Mouse (Mus musculus): Measurements from ENCODE around the gene Lsm7.

Lsm7 gene

DNA sequence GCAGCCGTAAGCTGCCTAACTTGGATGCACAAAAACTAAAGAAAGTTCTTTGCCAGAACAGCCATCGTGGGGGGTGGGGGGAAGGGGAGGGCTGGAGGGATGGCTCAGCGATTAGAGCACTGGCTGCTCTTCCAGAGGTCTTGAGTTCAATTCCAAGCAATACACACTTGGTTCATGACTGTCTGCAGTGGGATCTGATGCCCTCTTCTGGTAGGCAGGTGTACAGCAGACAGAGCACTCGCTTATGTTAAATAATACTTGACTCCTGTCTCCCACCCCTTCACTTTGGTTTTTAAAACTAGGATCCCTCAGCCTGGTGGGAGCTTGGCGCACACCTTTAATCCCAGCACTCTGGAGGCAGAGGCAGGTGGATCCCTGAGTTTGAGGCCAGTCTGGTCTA, 21.0 kb upstream of the Lsm7 start:
- DNase-seq (ENCODE audit: low read depth, low spot score) = peak; percentile 83

DNA sequence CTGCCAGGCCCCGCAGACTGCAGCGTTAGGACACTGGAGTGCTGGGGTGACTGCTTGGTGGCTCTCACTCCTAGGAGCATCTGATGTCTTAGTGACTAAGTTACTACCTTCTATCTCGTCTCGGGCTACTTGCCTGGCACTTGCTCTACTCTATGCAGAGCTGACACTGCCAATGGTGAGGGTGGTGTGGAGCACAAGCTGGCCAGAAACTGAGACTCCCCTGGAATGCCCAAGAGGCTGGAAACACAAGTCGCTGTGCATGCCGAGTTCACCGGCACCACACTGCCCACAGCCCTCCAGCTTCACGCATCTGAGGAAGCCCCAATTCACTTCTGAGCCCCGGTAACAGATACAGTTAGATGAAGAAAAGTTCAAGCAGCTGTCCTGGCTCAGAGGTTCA, 19.0 kb upstream of the Lsm7 start:
- DNase-seq (ENCODE audit: low read depth, low spot score) = no peak

DNA sequence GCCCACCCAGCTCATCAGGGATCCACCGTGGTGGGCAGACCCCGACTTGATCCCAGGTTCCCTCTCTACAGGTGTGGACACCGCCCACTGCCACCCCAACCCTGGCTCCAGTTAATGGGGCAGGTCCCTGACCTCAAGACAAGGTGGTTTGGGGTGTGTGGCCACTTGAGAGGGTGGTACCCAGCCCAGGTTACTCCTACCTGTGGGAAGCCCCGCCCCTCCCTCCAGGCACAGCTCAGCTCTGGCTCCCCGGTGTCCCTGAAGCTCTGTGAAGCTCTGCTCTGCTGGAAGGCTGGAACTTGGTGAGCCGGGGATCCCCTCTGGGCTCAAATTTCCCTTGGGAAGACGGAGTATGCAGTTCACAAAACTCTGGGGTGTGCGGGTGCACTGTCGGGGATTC, 16.6 kb upstream of the Lsm7 start, which contains the start of gene Tmprss9:
Gene Tmprss9 (plus strand): TSS at position 268 of the 400 bp plus-strand sequence.
- peak; percentile 33 for DNase-seq (ENCODE audit: low read depth, low spot score)

GRCm38 (mm10) chr10:80870993-80871392, 16.0 kb upstream of the Lsm7 start:
- DNase-seq (ENCODE audit: low read depth, low spot score) = no peak

- DNase-seq (ENCODE audit: low read depth, low spot score) = no peak
These were observed 9.4 kb upstream of the Lsm7 start for GRCm38 (mm10) chr10:80864446-80864845.

GRCm38 (mm10) chr10:80862305-80862704, 7.3 kb upstream of the Lsm7 start:
- DNase-seq (ENCODE audit: low read depth, low spot score) = no peak

DNA sequence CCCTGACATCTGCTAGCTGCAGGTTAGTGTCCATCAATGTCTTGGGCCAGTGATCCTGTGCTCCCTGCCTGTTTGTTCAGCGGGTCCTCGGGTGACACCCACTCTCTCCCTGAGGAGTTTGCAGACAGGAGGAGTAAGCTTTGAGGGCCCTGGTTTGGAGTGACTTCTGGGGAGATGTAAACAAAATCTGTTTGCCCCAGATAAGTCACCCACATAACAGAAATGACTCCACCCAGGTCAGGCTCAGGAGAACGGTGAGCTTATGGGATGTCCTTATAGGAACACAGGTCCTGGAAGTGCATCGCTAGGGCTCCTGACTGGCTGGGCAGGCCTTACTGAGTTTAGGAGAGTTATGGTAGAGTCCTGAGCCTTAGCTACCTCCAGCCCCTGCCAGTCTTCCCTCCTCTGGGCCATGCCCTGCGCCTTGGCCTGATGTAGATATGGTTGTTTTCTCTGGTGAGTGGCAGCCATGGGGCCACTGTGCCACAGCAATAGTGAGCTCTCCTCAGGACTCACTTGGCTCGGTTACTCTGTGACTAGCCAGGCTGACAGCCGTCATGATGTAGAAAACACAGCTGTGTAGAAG, 3.4 kb upstream of the Lsm7 start:
- no peak for DNase-seq (ENCODE audit: low read depth, low spot score)

GRCm38 (mm10) chr10:80857848-80858247, 2.8 kb upstream of the Lsm7 start:
- no peak for DNase-seq (ENCODE audit: low read depth, low spot score)

DNA sequence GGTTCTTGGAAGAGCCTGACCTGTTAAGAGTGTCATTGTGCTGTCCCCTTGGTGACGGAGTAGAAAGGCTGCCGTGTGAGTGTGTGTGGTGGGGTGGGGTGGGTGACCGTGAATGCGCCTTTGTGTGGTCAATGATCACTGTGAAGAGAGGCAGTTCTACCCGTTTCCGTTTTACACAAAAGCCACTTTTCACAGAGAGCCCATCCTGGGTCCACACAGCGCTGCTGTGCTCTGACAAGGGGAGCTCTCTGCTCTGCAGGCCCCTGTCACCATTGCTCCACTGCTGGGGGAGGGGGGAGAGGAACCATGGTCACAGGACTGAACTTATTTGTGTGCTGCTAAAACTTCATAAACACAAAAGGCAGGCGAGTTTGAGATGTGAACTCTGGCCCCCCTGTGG, 2.4 kb upstream of the Lsm7 start:
- DNase-seq (ENCODE audit: low read depth, low spot score) = peak; percentile 29

GRCm38 (mm10) chr10:80856908-80857307, 1.9 kb upstream of the Lsm7 start:
- no peak for DNase-seq (ENCODE audit: low read depth, low spot score)

GRCm38 (mm10) chr10:80856267-80856666, 1.3 kb upstream of the Lsm7 start:
- DNase-seq (ENCODE audit: low read depth, low spot score) = no peak

DNA sequence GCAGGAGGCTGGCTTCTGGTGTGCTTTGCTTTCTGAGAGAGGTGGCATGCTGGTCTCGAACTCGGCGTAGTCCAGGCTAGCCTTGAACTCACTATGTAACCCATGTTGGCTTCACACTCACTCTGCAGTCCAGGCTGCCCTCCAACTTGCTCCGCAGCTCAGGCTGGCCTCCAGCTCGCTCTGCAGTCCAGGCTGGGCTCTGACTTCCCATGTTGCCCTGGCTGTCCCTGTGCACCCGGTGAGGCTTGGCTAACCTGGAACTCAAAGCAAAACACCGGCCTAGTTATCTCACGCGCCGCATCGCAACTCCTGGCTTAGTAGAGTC, 702 bp upstream of the Lsm7 start:
- DNase-seq (ENCODE audit: low read depth, low spot score) = no peak

- peak; percentile 94 for DNase-seq (ENCODE audit: low read depth, low spot score)
These were observed 6.4 kb downstream of the Lsm7 start for GRCm38 (mm10) chr10:80848571-80848970.

DNA sequence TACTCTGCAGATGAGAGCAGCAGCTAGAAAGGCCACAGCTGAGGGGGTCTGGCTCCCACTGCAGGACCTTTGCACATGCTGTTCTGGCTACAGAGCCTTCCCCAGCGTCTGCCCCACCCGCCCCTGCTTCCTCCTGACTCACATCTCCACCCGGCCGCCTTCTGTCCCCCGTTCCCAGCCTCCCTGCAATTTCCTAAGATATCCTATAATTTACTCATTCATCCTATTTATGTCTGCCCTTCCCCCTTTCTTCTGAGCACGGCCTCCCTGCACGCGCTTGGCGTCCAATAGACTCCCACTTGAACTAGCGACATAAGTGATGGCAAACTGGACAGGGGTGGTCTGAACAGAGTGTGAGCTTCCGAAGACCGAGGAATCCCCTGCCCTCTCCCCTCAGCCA, 9.3 kb downstream of the Lsm7 start:
- no peak for DNase-seq (ENCODE audit: low read depth, low spot score)

DNA sequence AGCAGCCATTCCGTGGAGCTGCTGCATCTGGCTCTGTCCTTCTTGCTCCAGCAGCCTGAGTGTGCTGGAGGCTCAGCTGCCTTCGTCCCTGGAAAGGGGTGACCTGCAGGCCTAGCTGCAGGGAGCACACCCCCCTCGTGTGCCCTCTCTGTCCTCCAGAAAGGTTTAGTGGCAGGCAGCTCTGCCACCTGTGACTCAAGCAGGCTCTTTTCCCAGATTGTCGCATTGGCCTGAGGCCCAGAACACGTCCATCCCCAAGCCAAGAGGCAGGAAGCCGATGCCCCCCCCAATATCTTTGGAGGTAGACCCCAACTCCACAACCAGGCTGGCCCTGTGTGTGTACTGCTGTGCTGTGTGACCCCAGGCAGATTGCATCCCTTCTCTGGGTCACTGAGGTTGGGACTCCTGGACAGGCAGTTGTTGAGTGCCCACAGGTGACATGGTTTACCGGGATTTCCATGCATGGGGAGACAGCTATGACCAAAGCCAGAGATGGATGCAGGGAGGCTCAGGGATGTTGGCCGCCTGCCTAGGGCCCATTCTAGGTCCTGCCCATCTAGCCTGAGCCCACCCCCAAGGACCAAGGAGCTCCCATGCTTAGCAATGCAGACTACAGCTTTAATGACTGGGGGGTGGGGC, 9.8 kb downstream of the Lsm7 start:
- no peak for DNase-seq (ENCODE audit: low read depth, low spot score)

DNA sequence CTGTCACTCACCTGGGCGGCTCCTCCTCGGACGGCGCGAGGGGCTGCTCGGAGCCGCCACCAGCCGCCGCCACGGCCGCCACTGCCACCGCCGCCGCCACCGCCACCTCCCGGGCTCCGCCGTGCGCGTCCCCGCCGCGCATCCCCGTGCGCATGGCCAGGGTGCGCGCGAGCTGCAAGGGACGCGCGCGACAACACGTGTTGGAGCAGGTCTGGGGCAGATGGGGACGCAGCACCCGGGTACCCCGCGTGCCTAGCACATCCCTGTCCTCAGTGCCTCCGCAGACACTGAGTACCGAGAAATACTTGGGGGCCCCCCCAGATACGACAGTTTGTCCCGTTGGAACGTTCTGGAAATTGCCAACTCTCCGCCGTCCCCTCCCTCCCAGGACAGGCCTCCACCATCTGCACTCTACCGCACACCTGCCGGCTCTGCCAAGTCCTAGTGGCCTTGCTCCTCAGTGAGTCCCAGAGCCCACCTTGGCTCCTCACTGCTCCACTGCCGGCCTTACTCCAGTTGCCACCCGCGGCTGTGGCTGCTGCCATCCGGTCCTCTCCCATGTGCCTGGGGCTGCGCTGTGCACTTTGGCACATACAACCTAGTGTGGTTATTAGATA, 11.0 kb downstream of the Lsm7 start, which contains the start of gene Lingo3:
Gene Lingo3 (minus strand): TSS at position 109 of the 617 bp plus-strand sequence.
- no peak for DNase-seq (ENCODE audit: low read depth, low spot score)

- no peak for DNase-seq (ENCODE audit: low read depth, low spot score)
These were observed 11.7 kb downstream of the Lsm7 start for GRCm38 (mm10) chr10:80843087-80843930.

GRCm38 (mm10) chr10:80842334-80842733, 12.7 kb downstream of the Lsm7 start:
- no peak for DNase-seq (ENCODE audit: low read depth, low spot score)

- no peak for DNase-seq (ENCODE audit: low read depth, low spot score)
These were observed 13.3 kb downstream of the Lsm7 start for GRCm38 (mm10) chr10:80841685-80842084.

GRCm38 (mm10) chr10:80839848-80840247, 15.2 kb downstream of the Lsm7 start:
- no peak for DNase-seq (ENCODE audit: low read depth, low spot score)

DNA sequence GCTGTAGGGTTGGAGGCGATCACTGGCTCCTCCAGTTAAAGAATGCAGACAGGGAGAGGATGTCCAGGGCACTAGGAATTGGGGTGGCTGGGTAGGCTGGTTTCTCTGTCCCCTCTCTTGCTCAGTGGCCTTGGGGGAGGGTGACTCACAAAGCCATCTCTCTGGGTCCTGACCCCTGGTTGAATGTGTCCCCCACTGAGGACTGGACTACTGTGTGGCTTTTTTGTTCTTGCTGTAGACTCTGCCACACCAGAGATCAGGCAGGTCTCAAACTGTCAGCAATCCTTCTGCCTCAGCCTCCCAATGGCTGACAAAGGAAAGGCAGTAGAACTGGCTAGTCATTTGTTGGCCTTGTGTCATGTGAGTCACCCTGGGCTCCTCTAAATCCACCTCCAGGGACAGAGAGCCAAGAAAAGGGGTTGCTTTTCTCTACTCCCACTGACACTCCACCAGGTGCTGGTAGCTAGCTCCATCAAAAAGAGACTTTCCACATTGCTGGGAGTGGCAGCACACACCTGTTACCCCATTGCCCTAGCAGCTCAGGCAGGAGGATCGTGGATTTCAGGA, 16.6 kb downstream of the Lsm7 start:
- no peak for DNase-seq (ENCODE audit: low read depth, low spot score)

GRCm38 (mm10) chr10:80837827-80838226, 17.2 kb downstream of the Lsm7 start:
- DNase-seq (ENCODE audit: low read depth, low spot score) = no peak

Data from ES-CJ7 (cell line).